Mouse (Mus musculus) lung, adult 18-20 months (tissue): ENCODE data around the gene Coa4.
"Not testable (repeated sequence)": the region's sequence is repeated elsewhere in the genome, so short reads cannot be mapped to it uniquely, and the experiment has no call there.

Experiments
- DNase-seq, 2 experiments: peaks; one replicate each; pipeline ENCODE4 v3.0.0; 2022; ENCODE audit warnings: mixed read lengths in 2 of 2

Coa4 gene

GRCm38 (mm10) chr7:100561861-100562587, 25.2 kb downstream of the Coa4 start:
- no peak for DNase-seq

- DNase-seq, result not testable (repeated sequence)
These were observed 30.4 kb downstream of the Coa4 start for GRCm38 (mm10) chr7:100567238-100567637.

- no peak for DNase-seq
These were observed 33.0 kb downstream of the Coa4 start for GRCm38 (mm10) chr7:100569907-100570306.

DNA sequence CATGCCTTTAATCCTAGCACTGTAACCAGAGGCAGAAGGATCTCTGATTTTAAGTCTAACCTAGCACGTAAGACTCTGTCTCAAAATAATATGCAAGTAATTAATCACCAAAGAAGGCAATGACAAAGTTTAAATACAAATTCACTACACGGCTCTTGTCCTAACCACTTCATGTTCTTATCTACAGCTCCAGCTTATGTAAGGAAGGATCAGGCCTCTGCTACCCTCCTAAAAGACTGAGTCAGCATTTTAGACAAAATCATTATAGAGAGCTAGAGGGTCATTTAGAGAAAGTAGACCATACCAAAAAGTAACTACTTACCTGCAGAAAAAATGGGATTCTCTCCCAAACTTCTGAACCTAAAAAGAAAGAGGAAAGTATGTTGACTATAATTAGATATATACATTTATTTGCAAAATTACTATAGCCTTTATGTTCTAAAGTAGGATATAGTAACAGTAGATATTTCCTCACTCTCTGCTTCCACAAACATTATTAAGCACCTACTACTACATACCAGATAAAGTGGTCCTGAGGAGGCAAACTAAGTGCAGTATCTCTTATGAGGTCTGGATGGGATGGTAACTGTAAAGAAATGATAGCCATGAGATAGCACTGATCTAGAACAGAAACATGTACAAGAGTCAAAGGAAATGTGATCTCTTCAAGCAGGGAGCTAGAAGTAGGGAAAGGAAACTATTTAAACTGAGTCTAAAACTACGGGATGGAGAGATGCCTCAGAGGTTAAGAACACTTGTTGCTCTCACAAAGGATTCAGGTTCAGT, 34.3 kb downstream of the Coa4 start:
- DNase-seq, result no peak

DNA sequence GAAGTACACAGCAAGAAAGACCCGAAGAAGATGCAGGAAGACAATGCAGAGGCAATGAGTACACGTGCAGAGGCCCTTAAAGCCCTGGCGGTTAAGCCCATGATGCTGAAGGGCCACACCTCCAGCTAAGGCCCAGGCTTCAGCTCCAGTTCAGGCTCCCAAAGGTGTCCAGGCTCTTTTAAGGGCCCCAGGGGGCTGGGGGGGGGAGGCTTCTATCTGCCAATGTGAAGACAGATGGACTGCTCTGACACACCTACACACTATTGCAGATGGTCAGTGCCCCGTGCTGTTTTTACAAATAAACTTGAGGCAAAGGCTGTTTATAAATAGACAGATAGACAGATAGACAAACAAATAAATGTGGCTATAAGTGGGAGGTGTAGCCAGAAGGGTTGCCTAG, 35.2 kb downstream of the Coa4 start:
- no peak for DNase-seq

GRCm38 (mm10) chr7:100572704-100573103, 35.8 kb downstream of the Coa4 start:
- no peak for DNase-seq

DNA sequence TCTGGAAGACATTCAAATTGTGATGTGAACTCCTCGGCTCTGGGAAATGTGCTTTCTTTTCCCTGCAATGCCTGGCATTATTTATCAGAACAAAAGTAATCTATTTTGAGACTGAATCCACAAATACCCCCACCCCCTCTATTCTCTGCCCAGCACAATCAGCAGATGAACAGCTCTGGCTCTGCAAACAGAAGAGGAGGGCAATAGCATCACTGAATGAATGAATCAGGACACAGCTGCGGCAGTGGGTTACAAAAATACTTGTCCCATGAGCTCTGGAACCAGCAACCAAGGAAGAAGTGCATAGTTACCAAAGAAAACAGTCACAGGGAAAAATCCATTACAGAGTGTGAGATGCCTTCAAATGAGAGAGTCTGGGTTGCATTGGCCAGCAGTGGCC, 41.9 kb downstream of the Coa4 start:
- DNase-seq, result no peak

GRCm38 (mm10) chr7:100582235-100582634, 45.4 kb downstream of the Coa4 start:
- DNase-seq, result no peak

DNA sequence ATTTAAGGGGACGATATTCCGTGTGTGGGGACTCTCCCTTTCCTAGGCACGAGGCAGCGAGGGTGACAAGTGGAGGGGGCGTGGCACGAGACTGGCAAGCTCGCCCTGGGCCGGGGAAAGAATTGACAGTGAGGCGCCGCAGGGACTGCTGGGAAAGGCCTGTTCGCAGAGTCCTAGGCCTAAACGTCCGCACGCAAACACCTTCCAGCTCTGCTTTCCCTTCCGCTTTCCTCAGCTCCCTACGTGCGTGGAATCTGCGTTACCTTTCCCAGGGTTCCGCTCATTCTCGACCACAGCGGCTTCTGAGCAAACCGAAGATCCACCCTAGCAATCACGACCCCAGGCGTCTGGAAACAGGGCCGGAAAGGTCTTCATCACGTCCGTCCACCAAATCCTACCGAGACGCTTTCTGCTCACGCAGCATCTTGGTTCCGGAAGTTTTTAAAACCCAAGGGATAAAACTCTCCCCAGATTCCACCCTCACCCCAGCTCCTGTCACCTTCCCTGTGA, 45.9 kb downstream of the Coa4 start:
- peak; percentile 89 to 92 for DNase-seq

GRCm38 (mm10) chr7:100589816-100590215, 52.9 kb downstream of the Coa4 start:
- DNase-seq, result peak in 1 of 2 experiments; percentile 2
